Mouse (Mus musculus) neural tube, embryonic 15.5 days (tissue): ENCODE measurements at regions not wholly inside any gene's neighbourhood (a gene's known extent, or its start where the extent isn't known, plus 50 kb on each side); places are given as distances from the start of the nearest gene placed in this dataset.

Source experiments
- ATAC-seq: fragments of 200-750 bp; cut with Nextera tagmentation; 2 replicates; pipeline ENCODE4 v1.8.0; 2017; ENCODE audit warnings: mild to moderate bottlenecking, moderate TSS enrichment, moderate library complexity; ENCODE audit not compliant: low FRiP score
- H3K27ac ChIP-seq: fragments of 300-500 bp; sonication (generic); replicated peaks from 2 replicates; pipeline ENCODE4 v1.5.1; 2015; ENCODE audit warnings: mild to moderate bottlenecking, inconsistent platforms
- H3K27me3 ChIP-seq: fragments of 300-500 bp; sonication (generic); replicated peaks from 2 replicates; pipeline ENCODE4 v1.6.1; 2015; ENCODE audit warnings: inconsistent platforms
- H3K36me3 ChIP-seq: fragments of 300-500 bp; sonication (generic); 2 replicates; pipeline ENCODE4 v1.6.1; 2015; ENCODE audit warnings: inconsistent platforms
- H3K4me1 ChIP-seq: fragments of 300-500 bp; sonication (generic); 2 replicates; pipeline ENCODE4 v1.6.1; 2015; ENCODE audit warnings: inconsistent platforms
- H3K4me2 ChIP-seq: fragments of 300-500 bp; sonication (generic); 2 replicates; pipeline ENCODE4 v1.6.1; 2015; ENCODE audit warnings: inconsistent platforms, mild to moderate bottlenecking, moderate library complexity
- H3K4me3 ChIP-seq: fragments of 300-500 bp; sonication (generic); replicated peaks from 2 replicates; pipeline ENCODE4 v1.5.1; 2015; ENCODE audit warnings: mild to moderate bottlenecking, inconsistent platforms
- H3K9ac ChIP-seq: fragments of 300-500 bp; sonication (generic); replicated peaks from 2 replicates; pipeline ENCODE4 v1.6.1; 2015; ENCODE audit warnings: mild to moderate bottlenecking, inconsistent platforms
- H3K9me3 ChIP-seq: fragments of 300-500 bp; sonication (generic); replicated peaks from 2 replicates; pipeline ENCODE4 v1.6.1; 2016; ENCODE audit warnings: inconsistent platforms
- WGBS: fragments of 180-500 bp; shearing (Covaris S2); methylation state at CpG from one replicate; pipeline ENCODE4 v1.1.7; 2015; ENCODE audit warnings: mixed read lengths; 5-methylcytosine and 5-hydroxymethylcytosine counted together

DNA sequence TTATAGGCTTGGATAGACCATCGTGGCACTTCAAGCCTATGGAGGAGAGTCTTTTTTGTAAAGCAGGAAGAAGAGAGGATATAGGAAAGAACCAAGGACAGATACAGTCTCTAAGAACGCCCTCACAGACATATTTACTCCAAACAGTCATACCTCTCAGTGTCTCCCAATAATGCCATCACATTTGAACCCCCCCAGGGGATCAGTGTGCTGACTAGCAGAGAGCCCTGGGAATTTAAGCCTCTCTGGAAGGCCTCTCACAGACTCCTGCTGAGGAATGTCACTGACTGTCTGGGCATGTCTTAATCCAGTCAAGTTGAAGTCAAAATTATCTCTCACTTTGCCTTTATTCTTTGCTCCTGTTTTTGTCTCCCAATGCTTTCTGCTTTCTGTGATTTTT, 550.2 kb downstream of the Cd109 start:
- H3K27ac ChIP-seq, result no peak overlapping the region
- H3K4me3 ChIP-seq, result no peak overlapping the region
- no peaks in the 10 kb centered on the region for H3K27me3 ChIP-seq
- H3K4me1 ChIP-seq, result no peaks in the 10 kb centered on the region
- no peak overlapping the region for H3K9ac ChIP-seq
- H3K4me2 ChIP-seq, result no peak overlapping the region
- WGBS, result 59% methylated on average over 2 of the region's 2 CpGs
- H3K9me3 ChIP-seq, result no peaks in the 10 kb centered on the region
- no peak for ATAC-seq
- no peaks in the 10 kb centered on the region for H3K36me3 ChIP-seq

DNA sequence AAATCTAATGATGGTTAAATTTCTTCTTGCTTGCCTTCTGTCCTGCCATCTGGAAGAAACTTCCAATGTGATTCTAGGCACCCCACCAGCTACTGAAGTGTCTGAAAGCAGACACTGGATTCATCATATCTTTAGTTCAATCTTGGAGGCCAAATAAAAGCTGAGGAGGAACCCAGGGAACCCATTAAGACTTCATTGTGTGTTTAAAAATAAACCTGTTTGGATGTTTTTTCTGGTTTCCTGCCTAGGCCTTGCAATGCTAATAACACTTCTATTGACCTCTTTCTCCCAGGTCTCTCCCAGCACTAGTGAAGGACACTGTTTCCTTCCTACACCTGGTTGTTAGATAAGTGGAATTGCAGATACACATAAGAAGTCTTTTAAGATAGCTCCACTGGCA, 545.6 kb downstream of the Col12a1 start:
- Histone ChIP-seq H3K9me3 (no peaks in the 10 kb centered on the region), H3K4me3 (no peak overlapping the region), H3K27ac (no peak overlapping the region), H3K27me3 (no peaks in the 10 kb centered on the region), H3K4me2 (no peak overlapping the region), H3K9ac (no peak overlapping the region), H3K36me3 (no peaks in the 10 kb centered on the region), H3K4me1 (no peaks in the 10 kb centered on the region)
- no peak for ATAC-seq

DNA sequence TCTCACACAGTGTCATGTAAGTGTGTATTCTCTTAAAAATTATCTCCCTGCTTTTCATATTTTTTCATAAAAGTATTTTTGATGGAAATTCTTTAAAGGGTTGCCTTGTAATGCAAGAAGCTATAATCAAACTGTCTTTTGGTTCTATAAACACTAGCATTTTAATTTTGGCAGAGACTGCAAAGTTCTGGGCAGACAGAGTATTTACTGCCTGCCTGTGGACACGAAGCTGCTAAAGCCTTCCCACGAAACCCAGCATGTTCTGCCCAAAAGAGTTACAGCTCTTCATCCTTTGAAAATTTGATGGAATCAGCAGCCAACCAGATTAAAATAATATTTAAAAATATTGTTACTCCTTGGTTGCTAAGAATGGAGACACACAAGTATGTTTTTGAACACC, 538.7 kb downstream of the Col12a1 start:
- Histone ChIP-seq H3K4me2 (no peak overlapping the region), H3K27ac (no peak overlapping the region), H3K9me3 (no peaks in the 10 kb centered on the region), H3K4me3 (no peak overlapping the region), H3K36me3 (no peaks in the 10 kb centered on the region), H3K4me1 (no peaks in the 10 kb centered on the region), H3K27me3 (no peaks in the 10 kb centered on the region), H3K9ac (no peak overlapping the region)
- no peak for ATAC-seq
- 80% methylated on average over 2 of the region's 2 CpGs for WGBS

DNA sequence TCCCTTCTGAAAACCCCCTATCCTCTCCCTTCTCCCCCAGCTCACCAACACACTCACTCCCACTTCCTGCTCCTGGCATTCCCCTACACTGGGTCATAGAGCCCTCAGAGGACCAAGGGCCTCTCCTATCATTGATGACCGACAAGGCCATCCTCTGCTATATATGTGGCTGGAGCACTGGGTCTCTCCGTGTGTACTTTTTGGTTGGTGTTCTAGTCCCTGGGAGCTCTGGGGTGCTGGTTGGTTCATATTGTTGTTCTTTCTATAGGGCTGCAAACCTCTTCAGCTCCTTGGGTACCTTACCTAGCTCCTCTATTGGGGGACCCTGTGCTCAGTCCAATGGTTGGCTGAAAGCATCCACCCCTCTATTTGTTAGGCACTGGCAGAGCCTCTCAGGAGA, 523.2 kb downstream of the Col12a1 start:
- Histone ChIP-seq H3K27ac (no peak overlapping the region), H3K36me3 (no peaks in the 10 kb centered on the region), H3K27me3 (no peaks in the 10 kb centered on the region), H3K4me3 (no peak overlapping the region), H3K4me1 (no peaks in the 10 kb centered on the region), H3K9ac (no peak overlapping the region), H3K9me3 (no peaks in the 10 kb centered on the region), H3K4me2 (no peak overlapping the region)
- ATAC-seq, result no peak
- 87% methylated on average over 2 of the region's 2 CpGs for WGBS

DNA sequence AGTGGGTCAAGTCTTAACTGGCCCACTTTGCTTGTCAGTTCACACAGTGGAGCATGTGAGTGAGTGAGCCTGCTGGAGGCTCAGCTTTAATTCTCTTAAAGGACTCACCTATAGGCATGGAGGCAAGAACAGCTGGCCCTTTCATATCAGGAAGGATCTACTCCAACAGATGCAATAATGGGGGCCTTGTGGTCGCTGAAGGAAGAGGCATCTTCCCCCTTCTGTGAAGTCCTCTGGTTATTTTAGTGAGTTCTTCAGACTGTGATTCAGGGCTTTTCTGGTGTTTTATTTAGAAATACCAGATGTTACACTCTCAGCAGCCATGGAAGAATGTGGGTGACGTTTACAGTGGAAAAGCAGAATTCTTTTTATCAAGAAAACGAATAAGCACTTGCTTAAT, 516.9 kb downstream of the Col12a1 start:
- Histone ChIP-seq H3K9me3 (no peaks in the 10 kb centered on the region), H3K36me3 (no peaks in the 10 kb centered on the region), H3K9ac (no peak overlapping the region), H3K4me1 (no peaks in the 10 kb centered on the region), H3K4me3 (no peak overlapping the region), H3K27ac (no peak overlapping the region), H3K27me3 (no peaks in the 10 kb centered on the region), H3K4me2 (no peak overlapping the region)
- 84% methylated on average over 3 of the region's 3 CpGs for WGBS
- ATAC-seq, result no peak

DNA sequence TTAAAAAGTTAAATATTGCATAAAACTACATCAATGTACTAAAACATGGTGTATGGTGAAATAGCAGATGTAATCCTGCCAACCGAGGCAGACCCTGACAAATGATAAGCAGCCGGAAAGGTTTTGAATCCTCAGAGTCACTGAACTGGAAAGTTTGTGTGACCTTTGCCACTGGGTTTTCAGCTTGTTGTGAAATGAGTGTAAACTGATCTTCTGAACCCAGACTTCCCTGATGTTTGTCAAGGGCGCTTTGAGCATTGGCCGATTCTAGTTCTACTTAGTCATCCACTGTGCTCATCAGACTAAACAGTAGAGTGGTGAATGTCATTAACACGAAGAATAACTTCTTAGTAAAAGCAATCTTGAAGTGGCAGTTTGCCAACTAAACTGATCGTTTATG, 505.3 kb downstream of the Col12a1 start:
- Histone ChIP-seq H3K9ac (no peak overlapping the region), H3K27me3 (no peaks in the 10 kb centered on the region), H3K4me1 (no peaks in the 10 kb centered on the region), H3K36me3 (no peaks in the 10 kb centered on the region), H3K27ac (no peak overlapping the region), H3K9me3 (no peaks in the 10 kb centered on the region), H3K4me3 (no peak overlapping the region), H3K4me2 (no peak overlapping the region)
- 67% methylated on average over 6 of the region's 6 CpGs for WGBS
- no peak for ATAC-seq

DNA sequence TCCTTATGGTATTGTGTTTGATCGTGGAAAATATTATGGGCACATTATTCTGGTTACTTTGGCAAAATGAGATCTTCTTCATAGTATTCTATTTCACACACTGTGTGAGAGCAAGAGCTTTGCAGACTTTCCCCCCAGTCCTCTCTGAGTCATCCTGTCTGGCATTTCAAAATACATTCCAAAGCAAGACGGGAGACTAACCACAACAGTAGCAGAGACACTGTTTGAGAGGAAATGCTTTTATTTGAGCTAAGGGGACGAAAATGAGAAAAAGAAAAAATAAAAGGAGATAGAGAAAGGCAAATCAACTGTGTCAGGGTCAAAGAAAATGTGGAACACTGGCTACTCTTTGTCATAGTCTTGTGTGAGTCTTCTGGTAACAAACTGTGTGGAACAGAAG, 502.6 kb downstream of the Col12a1 start:
- Histone ChIP-seq H3K27ac (no peak overlapping the region), H3K4me3 (no peak overlapping the region), H3K4me2 (no peak overlapping the region), H3K36me3 (no peaks in the 10 kb centered on the region), H3K9ac (no peak overlapping the region), H3K9me3 (no peaks in the 10 kb centered on the region), H3K27me3 (no peaks in the 10 kb centered on the region), H3K4me1 (no peaks in the 10 kb centered on the region)
- no peak for ATAC-seq
- WGBS, result 62% methylated on average over 3 of the region's 3 CpGs

DNA sequence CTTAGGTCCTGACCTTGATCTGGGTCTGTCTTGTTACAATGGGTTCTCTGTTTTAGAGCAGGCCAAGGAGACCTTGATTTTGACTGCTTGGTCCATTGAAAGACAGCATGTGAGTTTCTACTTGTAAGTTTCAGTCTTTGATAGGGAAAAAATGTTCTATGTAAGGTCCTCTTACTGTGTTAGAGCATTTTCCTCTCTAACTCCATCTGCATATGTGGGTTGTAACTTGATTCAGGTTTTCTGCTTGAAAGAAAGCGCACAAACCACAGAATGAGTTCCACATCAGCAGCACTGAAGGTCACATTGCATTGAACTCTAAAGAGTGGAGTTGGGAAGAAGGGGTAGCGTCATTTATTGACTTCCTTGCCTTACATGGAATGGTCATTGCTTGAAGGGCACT, 502.2 kb downstream of the Col12a1 start:
- H3K9me3 ChIP-seq, result no peaks in the 10 kb centered on the region
- no peaks in the 10 kb centered on the region for H3K4me1 ChIP-seq
- no peak overlapping the region for H3K9ac ChIP-seq
- no peak overlapping the region for H3K4me3 ChIP-seq
- no peak overlapping the region for H3K27ac ChIP-seq
- H3K4me2 ChIP-seq, result no peak overlapping the region
- 90% methylated on average over 2 of the region's 2 CpGs for WGBS
- no peaks in the 10 kb centered on the region for H3K36me3 ChIP-seq
- ATAC-seq, result no peak
- H3K27me3 ChIP-seq, result no peaks in the 10 kb centered on the region

DNA sequence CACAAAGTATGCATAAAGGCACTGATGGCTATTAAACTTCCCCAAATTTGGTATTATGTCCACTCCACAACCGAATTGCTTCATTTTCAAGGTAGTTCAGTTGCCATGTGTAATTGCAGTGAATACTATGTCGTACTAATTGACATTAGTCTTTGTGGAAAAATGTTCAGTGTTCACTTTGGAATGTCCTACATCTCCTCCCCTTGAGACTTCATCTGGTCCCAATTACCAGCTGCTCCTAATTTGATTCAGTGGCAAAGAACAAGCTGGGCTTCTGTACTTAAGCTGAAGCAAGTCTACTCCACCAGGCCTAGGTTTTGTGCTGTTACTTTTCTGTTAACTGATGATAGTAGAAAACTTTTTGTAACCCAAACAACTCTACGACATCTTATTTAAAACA, 485.6 kb downstream of the Col12a1 start:
- no peak overlapping the region for H3K4me2 ChIP-seq
- no peaks in the 10 kb centered on the region for H3K36me3 ChIP-seq
- no peak for ATAC-seq
- no peaks in the 10 kb centered on the region for H3K4me1 ChIP-seq
- H3K27me3 ChIP-seq, result no peaks in the 10 kb centered on the region
- no peak overlapping the region for H3K9ac ChIP-seq
- no peaks in the 10 kb centered on the region for H3K9me3 ChIP-seq
- H3K27ac ChIP-seq, result no peak overlapping the region
- H3K4me3 ChIP-seq, result no peak overlapping the region
- WGBS, result 82% methylated on average over 3 of the region's 3 CpGs

DNA sequence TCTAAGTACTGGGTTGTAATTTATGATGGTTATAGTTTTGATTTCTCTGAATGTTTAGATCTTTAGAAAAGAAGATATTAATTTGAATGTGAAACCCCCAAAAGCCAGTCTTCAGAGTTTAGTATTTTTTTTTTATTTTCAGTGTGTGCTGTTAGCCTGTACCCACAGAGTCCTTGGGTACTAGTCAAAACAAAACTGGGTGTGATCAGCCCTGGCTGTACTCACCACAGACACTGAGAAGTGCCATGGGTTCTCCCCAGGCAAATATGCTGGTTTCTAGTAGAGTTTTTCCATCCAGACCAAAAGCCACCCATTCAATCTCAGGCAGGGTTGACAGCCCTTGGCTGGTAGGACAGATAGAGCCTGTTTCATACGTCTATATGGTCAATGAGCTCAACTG, 484.9 kb downstream of the Col12a1 start:
- 78% methylated on average over 1 of the region's 1 CpGs for WGBS
- Histone ChIP-seq H3K4me2 (no peak overlapping the region), H3K27me3 (no peaks in the 10 kb centered on the region), H3K4me3 (no peak overlapping the region), H3K27ac (no peak overlapping the region), H3K9me3 (no peaks in the 10 kb centered on the region), H3K36me3 (no peaks in the 10 kb centered on the region), H3K9ac (no peak overlapping the region), H3K4me1 (no peaks in the 10 kb centered on the region)
- no peak for ATAC-seq

DNA sequence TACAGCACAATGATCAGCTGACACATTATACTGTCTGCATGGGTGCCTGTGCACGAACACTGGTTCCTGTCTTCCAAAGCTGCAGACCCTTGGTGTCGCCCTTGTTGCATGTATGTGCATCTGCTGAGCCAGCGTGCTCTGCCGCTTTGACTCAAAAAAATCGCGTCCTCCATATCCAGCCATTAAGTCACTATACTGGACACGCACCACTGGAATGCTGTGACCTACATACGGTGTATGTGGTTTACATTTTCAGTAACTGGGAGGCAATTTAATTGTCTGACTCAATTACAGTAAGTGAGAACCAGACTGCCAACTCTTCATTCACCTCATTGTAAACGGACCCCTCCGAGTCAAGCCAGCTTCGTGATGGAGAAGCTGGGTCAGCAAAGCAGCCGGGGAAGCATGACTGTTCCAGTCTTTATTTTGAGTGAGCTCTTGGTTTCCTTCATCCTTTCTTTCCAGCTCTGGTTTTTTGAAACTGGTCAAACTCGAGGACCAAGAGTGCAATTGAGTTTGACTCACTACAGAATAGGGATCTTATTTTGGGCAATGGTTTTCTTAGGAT, 448.9 kb downstream of the Col12a1 start:
- Histone ChIP-seq H3K27me3 (no peaks in the 10 kb centered on the region), H3K9ac (no peak overlapping the region), H3K4me2 (no peak overlapping the region), H3K27ac (no peak overlapping the region), H3K4me3 (no peak overlapping the region), H3K36me3 (no peaks in the 10 kb centered on the region), H3K4me1 (0 out of 2 replicates have a peak, but pooled peaks cover 2% of the 10 kb centered on the region), H3K9me3 (no peaks in the 10 kb centered on the region)
- WGBS, result 83% methylated on average over 13 of the region's 13 CpGs
- no peak for ATAC-seq

DNA sequence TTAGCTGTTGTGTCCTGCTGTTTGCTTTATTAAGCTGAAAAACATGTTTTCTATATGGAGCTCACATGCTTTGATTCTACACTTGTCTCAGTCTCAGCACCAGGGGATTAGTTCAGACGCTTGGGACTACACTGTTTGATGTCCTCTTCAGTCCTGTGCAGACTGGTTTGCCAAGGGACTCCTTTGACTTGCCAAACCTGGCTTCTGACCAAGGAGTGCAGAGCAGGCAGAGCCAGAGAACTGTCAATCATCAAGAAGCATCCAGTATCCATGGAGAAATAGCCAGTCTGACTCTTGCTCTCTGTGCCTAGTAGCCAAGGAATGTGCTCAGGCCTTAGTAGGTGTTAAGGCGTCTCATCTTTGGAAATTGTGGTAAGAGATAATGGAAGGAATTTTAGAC, 448.4 kb downstream of the Col12a1 start:
- H3K9ac ChIP-seq, result no peak overlapping the region
- H3K27ac ChIP-seq, result no peak overlapping the region
- H3K36me3 ChIP-seq, result no peaks in the 10 kb centered on the region
- H3K4me1 ChIP-seq, result 0 out of 2 replicates have a peak, but pooled peaks cover 2% of the 10 kb centered on the region
- 83% methylated on average over 2 of the region's 2 CpGs for WGBS
- no peak; the same call in 1 of the 2 replicates for ATAC-seq
- no peak overlapping the region for H3K4me3 ChIP-seq
- H3K9me3 ChIP-seq, result no peaks in the 10 kb centered on the region
- H3K4me2 ChIP-seq, result no peak overlapping the region
- no peaks in the 10 kb centered on the region for H3K27me3 ChIP-seq

DNA sequence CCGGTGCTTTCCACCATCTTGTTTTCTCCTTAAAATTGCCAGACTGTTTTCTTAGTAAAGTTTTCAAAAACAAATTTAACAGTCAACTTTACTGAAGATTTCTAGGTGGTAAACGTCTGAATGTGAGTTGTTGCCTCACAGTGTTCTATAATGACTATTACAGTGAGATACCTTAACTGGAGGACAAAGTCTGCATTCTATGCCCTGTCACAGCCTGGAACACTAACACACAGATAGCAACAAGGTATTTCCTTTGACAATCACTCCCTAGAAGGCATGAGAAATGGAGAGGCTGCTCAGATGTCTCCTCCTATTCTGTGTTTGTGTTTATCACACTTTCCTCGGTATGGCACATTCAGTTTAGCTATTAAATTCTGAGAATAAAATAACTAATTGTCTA, 430.8 kb downstream of the Col12a1 start:
- H3K9ac ChIP-seq, result no peak overlapping the region
- ATAC-seq, result no peak
- H3K27ac ChIP-seq, result no peak overlapping the region
- no peak overlapping the region for H3K4me2 ChIP-seq
- no peaks in the 10 kb centered on the region for H3K9me3 ChIP-seq
- 90% methylated on average over 3 of the region's 3 CpGs for WGBS
- no peak overlapping the region for H3K4me3 ChIP-seq
- no peaks in the 10 kb centered on the region for H3K36me3 ChIP-seq
- H3K4me1 ChIP-seq, result no peaks in the 10 kb centered on the region
- no peaks in the 10 kb centered on the region for H3K27me3 ChIP-seq
